Mouse (Mus musculus) testis, adult 2 months (tissue): ENCODE measurements around the gene Ppm1l. TPM values are rescaled to one million over a fixed set of nuclear protein-coding genes. Genes with fewer than 3 reads are reported as not detected.

Experiments
- H3K27ac ChIP-seq: fragments of 200-500 bp; 2 replicates; pipeline ENCODE4 v1.5.1; 2012; ENCODE audit warnings: low read depth, low read length; ENCODE audit not compliant: control insufficient read depth, insufficient read depth
- H3K27me3 ChIP-seq: fragments of 200-500 bp; 2 replicates; pipeline ENCODE4 v1.6.1; 2012; ENCODE audit warnings: mild to moderate bottlenecking, low read length, moderate library complexity; ENCODE audit not compliant: control insufficient read depth, insufficient read depth
- H3K36me3 ChIP-seq: fragments of 200-500 bp; 2 replicates; pipeline ENCODE4 v1.6.1; 2012; ENCODE audit warnings: mild to moderate bottlenecking, low read length; ENCODE audit not compliant: control insufficient read depth, insufficient read depth
- H3K4me1 ChIP-seq: fragments of 200-500 bp; 2 replicates; pipeline ENCODE4 v1.6.1; 2012; ENCODE audit warnings: low read length; ENCODE audit not compliant: control insufficient read depth, insufficient read depth
- H3K4me3 ChIP-seq: fragments of 200-500 bp; 2 replicates; pipeline ENCODE4 v1.5.1; 2012; ENCODE audit warnings: low read depth, mild to moderate bottlenecking, low read length, moderate library complexity, mixed read lengths; ENCODE audit not compliant: control insufficient read depth
- CTCF ChIP-seq: fragments of 200-500 bp; IDR thresholded peaks from 2 replicates; pipeline ENCODE4 v1.5.1; 2012; ENCODE audit warnings: low read depth, mild to moderate bottlenecking, inconsistent platforms, low read length, moderate library complexity; ENCODE audit not compliant: control insufficient read depth, insufficient read depth, insufficient replicate concordance
- POLR2A ChIP-seq: fragments of 200-500 bp; IDR thresholded peaks from 2 replicates; pipeline ENCODE4 v1.6.1; 2012; ENCODE audit warnings: low read depth, mild to moderate bottlenecking, inconsistent platforms, low read length, moderate library complexity; ENCODE audit not compliant: control insufficient read depth
- polyA plus RNA-seq: library from polyadenylated mRNA; depleted of rRNA; stranded (reverse); fragments of >200 nt; gene quantifications from 2 replicates; pipeline ENCODE4 v1.2.3, GENCODE M21; 2012

Ppm1l gene
- polyA plus RNA-seq, 1 experiment, result 2.2 TPM

GRCm38 (mm10) chr3:69529576-69529975, 212.9 kb downstream of the Ppm1l start:
- H3K4me3 ChIP-seq, result no peak overlapping the region
- no peak overlapping the region for H3K27ac ChIP-seq
- H3K4me1 ChIP-seq, result no peaks in the 10 kb centered on the region
- H3K27me3 ChIP-seq, result no peaks in the 10 kb centered on the region
- TF ChIP-seq CTCF (no peak), POLR2A (no peak)
- H3K36me3 ChIP-seq, result no peaks in the 10 kb centered on the region

DNA sequence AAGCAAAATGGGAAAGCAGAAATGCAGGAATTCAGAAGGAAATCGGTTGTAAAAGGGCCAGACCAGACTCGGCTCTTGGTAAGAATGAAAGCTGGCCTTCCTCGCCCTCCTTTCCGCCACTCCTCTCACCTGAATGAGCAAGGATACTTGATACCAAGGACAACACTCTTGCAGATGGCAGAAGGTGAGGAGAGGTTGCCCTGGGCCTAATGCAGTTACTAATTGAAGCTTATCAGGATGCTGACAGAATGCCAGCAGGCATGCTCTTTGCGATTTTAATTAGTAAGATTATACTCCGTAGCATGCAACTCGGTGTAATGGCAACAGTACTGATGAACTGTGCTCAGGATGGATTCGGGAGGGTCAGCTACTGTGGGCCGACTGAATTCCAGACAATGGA, 214.8 kb downstream of the Ppm1l start:
- H3K4me3 ChIP-seq, result no peak overlapping the region
- TF ChIP-seq POLR2A, result no peak
- TF ChIP-seq CTCF, result no peak

GRCm38 (mm10) chr3:69532687-69533086, 216.0 kb downstream of the Ppm1l start:
- TF ChIP-seq POLR2A (no peak), CTCF (no peak)
- H3K4me3 ChIP-seq, result no peak overlapping the region
- H3K27me3 ChIP-seq, result no peaks in the 10 kb centered on the region
- H3K36me3 ChIP-seq, result no peaks in the 10 kb centered on the region
- no peaks in the 10 kb centered on the region for H3K4me1 ChIP-seq
- H3K27ac ChIP-seq, result no peak overlapping the region

More for the DNA sequence above, 214.8 kb downstream of the Ppm1l start:
- H3K4me1 ChIP-seq, result no peaks in the 10 kb centered on the region
- no peak overlapping the region for H3K27ac ChIP-seq
- H3K27me3 ChIP-seq, result no peaks in the 10 kb centered on the region
- H3K36me3 ChIP-seq, result no peaks in the 10 kb centered on the region

DNA sequence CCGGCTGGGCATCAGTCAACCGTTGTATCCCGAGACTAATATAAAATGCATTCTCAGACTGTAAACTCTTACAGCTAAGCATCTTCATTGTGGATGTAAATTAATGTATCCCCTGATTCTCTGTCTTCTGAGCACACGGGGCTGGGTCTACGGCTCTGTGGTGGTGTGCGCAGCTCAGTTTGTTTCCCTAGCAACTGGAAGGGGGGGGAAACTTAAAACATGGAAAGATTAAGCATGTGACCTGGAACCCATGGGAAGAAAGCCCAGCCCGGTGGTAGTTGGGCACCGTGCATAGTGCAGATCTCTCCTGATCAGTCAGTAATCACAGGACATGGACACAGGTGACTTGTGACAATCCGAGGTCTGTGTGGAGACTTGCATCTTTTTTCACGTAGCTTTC, 218.8 kb downstream of the Ppm1l start:
- Histone ChIP-seq H3K27me3 (no peaks in the 10 kb centered on the region), H3K4me3 (no peak overlapping the region), H3K36me3 (no peaks in the 10 kb centered on the region), H3K27ac (no peak overlapping the region), H3K4me1 (no peaks in the 10 kb centered on the region)
- no peak for TF ChIP-seq CTCF
- TF ChIP-seq POLR2A, result no peak

GRCm38 (mm10) chr3:69535941-69536647, 219.4 kb downstream of the Ppm1l start:
- TF ChIP-seq POLR2A, result no peak
- no peak for TF ChIP-seq CTCF
- Histone ChIP-seq H3K4me1 (no peaks in the 10 kb centered on the region), H3K4me3 (no peak overlapping the region), H3K27me3 (no peaks in the 10 kb centered on the region), H3K27ac (no peak overlapping the region), H3K36me3 (no peaks in the 10 kb centered on the region)

DNA sequence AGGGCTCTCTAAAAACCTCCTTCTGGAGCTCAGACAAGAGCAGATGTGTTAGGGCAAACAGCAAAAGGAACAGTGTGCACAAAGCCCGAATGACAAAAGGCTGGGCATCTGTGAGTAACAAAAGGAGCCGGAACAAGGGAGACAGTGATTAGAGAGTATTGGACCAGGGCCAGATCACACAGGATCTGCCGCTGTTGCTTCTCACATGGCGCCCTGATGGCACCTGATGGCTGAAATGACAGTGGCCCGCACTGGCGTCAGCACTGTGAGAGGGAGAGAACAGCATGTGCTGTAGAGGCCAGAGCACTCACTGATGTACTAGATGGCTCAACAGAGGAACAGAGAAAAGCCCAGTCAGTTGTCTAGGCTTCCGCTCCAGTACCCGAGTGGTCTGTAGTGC, 226.3 kb downstream of the Ppm1l start:
- no peak overlapping the region for H3K27ac ChIP-seq

GRCm38 (mm10) chr3:69543730-69544129, 227.1 kb downstream of the Ppm1l start:
- no peaks in the 10 kb centered on the region for H3K27me3 ChIP-seq
- TF ChIP-seq POLR2A, result no peak
- no peak for TF ChIP-seq CTCF
- H3K4me3 ChIP-seq, result no peak overlapping the region
- H3K36me3 ChIP-seq, result no peaks in the 10 kb centered on the region
- no peak overlapping the region for H3K27ac ChIP-seq
- no peaks in the 10 kb centered on the region for H3K4me1 ChIP-seq

More for the DNA sequence above, 226.3 kb downstream of the Ppm1l start:
- H3K4me1 ChIP-seq, result no peaks in the 10 kb centered on the region
- H3K36me3 ChIP-seq, result no peaks in the 10 kb centered on the region
- H3K4me3 ChIP-seq, result no peak overlapping the region
- no peak for TF ChIP-seq CTCF
- TF ChIP-seq POLR2A, result no peak
- no peaks in the 10 kb centered on the region for H3K27me3 ChIP-seq
